Mouse (Mus musculus): Measurements from ENCODE around the gene Smr3a. TPM values are rescaled to one million over a fixed set of nuclear protein-coding genes. Genes with fewer than 3 reads are reported as not detected.

The Smr3a gene
- polyA plus RNA-seq (2012; ENCODE audit: insufficient read depth, insufficient read length, low replicate concordance, missing spikeins): not detected in 2 replicates

DNA sequence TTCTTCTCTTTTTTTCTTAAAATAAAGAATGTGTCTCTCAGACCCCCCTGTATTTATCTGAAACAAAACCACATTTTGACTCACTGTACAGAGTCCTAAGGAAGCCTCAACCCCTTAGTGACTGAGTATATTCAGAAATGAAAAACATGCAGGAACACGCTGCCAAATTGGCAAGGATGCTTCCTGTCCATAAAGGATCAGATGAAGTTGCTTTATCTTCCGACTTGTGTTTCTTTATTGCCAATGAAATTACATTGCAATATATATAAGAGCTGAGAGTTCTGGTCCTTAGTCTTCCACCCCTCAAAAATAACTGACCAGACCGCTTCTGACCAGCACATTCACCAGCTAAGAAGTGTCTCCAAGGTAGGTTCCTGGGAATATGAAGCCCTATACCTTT is at the start of gene Smr3a:
Gene Smr3a, plus strand, starts transcription at position 301 of the 400 bp plus-strand sequence.
- H3K4me1 ChIP-seq (ENCODE audit: control insufficient read depth, insufficient read depth, low read length): no peaks in the 10 kb centered on the region
- H3K4me3 ChIP-seq (ENCODE audit: insufficient read depth, low read depth, low read length): no peak within 1 kb of the TSS
- no peak for TF ChIP-seq CTCF (IDR thresholded peaks at IDR 0.05; ENCODE audit: insufficient read depth, low read depth, low read length)
- no peak for TF ChIP-seq POLR2A (IDR thresholded peaks at IDR 0.05; ENCODE audit: insufficient read depth, low read depth, low read length)
- WGBS: 87% methylated on average over 3 of the region's 3 CpGs
- H3K27ac ChIP-seq (ENCODE audit: insufficient read depth, low read depth, low read length): no peak within 1 kb of the TSS

DNA sequence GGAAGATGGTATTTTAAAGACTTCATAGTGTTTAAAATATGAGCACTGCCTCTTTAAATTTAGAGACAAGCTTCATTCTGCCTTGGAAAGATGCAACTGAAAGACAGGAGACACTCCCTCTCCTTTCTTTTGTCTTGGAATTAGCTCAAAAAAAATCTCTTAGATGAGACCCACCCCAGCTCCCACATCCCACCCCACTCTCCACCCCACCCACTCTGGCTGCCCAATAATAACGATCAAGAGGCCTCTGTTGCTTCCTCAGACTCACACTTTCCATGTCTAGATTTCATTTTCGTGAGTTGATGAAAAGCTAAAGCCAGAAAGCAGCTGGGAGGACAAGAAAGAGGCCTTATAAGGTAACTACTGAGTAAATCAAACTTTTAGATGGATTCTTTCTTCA is 33.1 kb upstream of the Smr3a start, which contains the start of the genes 2310003L06Rik and Gm28434:
Gene 2310003L06Rik, plus strand, starts transcription at position 259 of the 400 bp plus-strand sequence.
Gene Gm28434, plus strand, starts transcription at position 317 of the 400 bp plus-strand sequence.
- Histone ChIP-seq H3K4me1 (ENCODE audit: control insufficient read depth, insufficient read depth, low read length) (no peaks in the 10 kb centered on the region), H3K4me3 (ENCODE audit: insufficient read depth, low read depth, low read length) (no peak within 1 kb of the TSS), H3K27ac (ENCODE audit: insufficient read depth, low read depth, low read length) (no peak within 1 kb of the TSS)
- no peak for TF ChIP-seq CTCF (IDR thresholded peaks at IDR 0.05; ENCODE audit: insufficient read depth, low read depth, low read length)
- TF ChIP-seq POLR2A (IDR thresholded peaks at IDR 0.05; ENCODE audit: insufficient read depth, low read depth, low read length): no peak
- WGBS: 46% methylated on average over 2 of the region's 2 CpGs

DNA sequence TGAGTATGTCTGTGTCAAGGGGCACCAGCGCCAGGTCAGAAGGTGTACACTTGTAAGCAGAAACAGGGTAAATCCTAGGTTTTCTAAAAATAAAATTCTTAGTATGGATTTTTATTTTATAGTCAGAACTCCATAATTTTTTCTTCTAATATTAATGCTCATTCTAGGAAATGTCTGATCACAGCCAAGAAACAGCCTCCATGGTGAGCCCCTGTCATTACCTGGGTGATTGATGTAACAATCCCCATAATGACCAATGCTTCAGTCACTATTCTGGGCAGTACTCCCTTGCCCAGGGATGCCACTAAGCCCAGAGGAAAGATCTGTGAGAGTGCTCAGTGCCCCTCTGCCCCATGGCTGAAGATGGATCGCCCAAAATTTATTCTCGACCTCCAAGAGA is 23.2 kb upstream of the Smr3a start, which contains the start of gene Cabs1:
Gene Cabs1, plus strand, starts transcription at position 301 of the 400 bp plus-strand sequence.
- H3K27ac ChIP-seq (ENCODE audit: insufficient read depth, low read depth, low read length): no peak within 1 kb of the TSS
- WGBS: 85% methylated on average over 3 of the region's 3 CpGs
- no peak within 1 kb of the TSS for H3K4me3 ChIP-seq (ENCODE audit: insufficient read depth, low read depth, low read length)
- TF ChIP-seq CTCF (IDR thresholded peaks at IDR 0.05; ENCODE audit: insufficient read depth, low read depth, low read length) (no peak), POLR2A (IDR thresholded peaks at IDR 0.05; ENCODE audit: insufficient read depth, low read depth, low read length) (no peak)
- H3K4me1 ChIP-seq (ENCODE audit: control insufficient read depth, insufficient read depth, low read length): no peaks in the 10 kb centered on the region

DNA sequence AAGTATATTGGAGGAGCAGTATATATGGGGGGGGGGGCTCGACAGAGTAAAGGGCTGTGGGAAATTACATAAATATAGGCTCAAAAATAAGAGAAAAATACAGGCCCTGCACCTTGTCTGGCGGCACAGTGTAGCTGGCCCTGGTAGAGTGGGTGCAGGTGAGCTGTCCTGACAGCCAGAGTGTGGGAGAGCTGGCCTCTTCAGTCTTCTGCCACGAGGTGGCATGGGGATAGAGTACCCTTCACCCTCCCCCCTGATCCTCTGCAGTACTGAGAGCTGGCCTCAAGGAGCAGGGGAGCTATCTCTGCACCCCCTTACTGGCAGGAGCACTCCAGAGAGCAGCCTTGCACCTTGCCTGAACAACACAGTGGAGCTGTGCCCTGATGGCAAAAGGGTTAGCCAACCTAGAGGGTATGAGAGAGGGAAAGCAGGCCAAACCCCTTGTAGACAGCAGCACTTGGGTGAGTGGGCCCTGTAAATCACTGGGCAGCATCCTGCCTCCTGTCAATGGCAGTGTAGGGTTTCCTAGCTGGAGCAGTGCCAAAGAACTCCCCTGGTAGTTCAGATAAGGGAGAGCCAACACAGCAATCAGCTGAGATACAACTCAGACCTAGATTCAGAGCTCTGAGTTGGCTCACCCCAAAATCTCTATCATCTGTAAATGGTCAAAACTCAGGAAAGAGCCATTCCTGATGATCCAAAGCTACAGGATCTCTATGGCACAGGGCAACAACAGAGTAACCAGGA is 19.7 kb upstream of the Smr3a start:
- H3K4me3 ChIP-seq (ENCODE audit: insufficient read depth, low read depth, low read length): no peak overlapping the region
- WGBS: 60% methylated on average over 3 of the region's 3 CpGs
- no peaks in the 10 kb centered on the region for H3K4me1 ChIP-seq (ENCODE audit: control insufficient read depth, insufficient read depth, low read length)
- H3K27ac ChIP-seq (ENCODE audit: insufficient read depth, low read depth, low read length): no peak overlapping the region
- TF ChIP-seq CTCF (IDR thresholded peaks at IDR 0.05; ENCODE audit: insufficient read depth, low read depth, low read length): no peak

DNA sequence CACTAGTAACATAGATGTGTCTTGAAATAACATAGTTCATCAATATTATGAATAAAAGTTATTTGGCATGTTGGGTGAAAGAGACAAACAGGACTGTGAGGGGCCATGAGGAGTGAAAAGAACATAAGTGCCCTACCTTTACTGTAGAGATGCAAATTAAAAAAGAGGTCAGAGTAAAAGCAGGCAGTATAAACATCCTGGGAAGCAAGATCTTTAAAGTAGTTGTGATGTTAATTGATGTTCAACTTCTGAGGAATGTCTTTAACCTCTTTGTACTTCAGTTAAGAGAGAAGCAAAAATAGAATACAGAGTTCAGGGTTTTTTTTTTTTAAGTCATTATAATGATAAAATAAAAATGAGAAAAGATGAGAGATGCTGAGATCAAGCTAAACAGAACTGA is 2.9 kb downstream of the Smr3a start:
- no peak overlapping the region for H3K4me3 ChIP-seq (ENCODE audit: insufficient read depth, low read depth, low read length)
- no peaks in the 10 kb centered on the region for H3K4me1 ChIP-seq (ENCODE audit: control insufficient read depth, insufficient read depth, low read length)
- no peak overlapping the region for H3K27ac ChIP-seq (ENCODE audit: insufficient read depth, low read depth, low read length)
- TF ChIP-seq POLR2A (IDR thresholded peaks at IDR 0.05; ENCODE audit: insufficient read depth, low read depth, low read length): no peak
- TF ChIP-seq CTCF (IDR thresholded peaks at IDR 0.05; ENCODE audit: insufficient read depth, low read depth, low read length): no peak

Other genes with a start within 250 kb of the Smr3a start
- not detected in 2 replicates for gene Csn1s2a, start 228.0 kb upstream of the Smr3a start, polyA plus RNA-seq (2012; ENCODE audit: insufficient read depth, insufficient read length, low replicate concordance, missing spikeins)
- gene Csn1s2b, start 194.5 kb upstream of the Smr3a start, polyA plus RNA-seq (2012; ENCODE audit: insufficient read depth, insufficient read length, low replicate concordance, missing spikeins): not detected in 2 replicates
- not detected in 2 replicates for gene Prr27, start 176.9 kb upstream of the Smr3a start, polyA plus RNA-seq (2012; ENCODE audit: insufficient read depth, insufficient read length, low replicate concordance, missing spikeins)
- not detected in 2 replicates for gene Odam, start 117.5 kb upstream of the Smr3a start, polyA plus RNA-seq (2012; ENCODE audit: insufficient read depth, insufficient read length, low replicate concordance, missing spikeins)
- gene Csn3, start 77.0 kb upstream of the Smr3a start, polyA plus RNA-seq (2012; ENCODE audit: insufficient read depth, insufficient read length, low replicate concordance, missing spikeins): not detected in 2 replicates
- not detected in 2 replicates for gene 2310003L06Rik, start 33.1 kb upstream of the Smr3a start, polyA plus RNA-seq (2012; ENCODE audit: insufficient read depth, insufficient read length, low replicate concordance, missing spikeins)
- not detected in 2 replicates for gene Gm28434, start 33.0 kb upstream of the Smr3a start, polyA plus RNA-seq (2012; ENCODE audit: insufficient read depth, insufficient read length, low replicate concordance, missing spikeins)
- not detected in 2 replicates for gene Cabs1, start 23.1 kb upstream of the Smr3a start, polyA plus RNA-seq (2012; ENCODE audit: insufficient read depth, insufficient read length, low replicate concordance, missing spikeins)
- gene Smr2, start 84.0 kb downstream of the Smr3a start, polyA plus RNA-seq (2012; ENCODE audit: insufficient read depth, insufficient read length, low replicate concordance, missing spikeins): not detected in 2 replicates
- not detected in 2 replicates for gene Gm11116, start 109.0 kb downstream of the Smr3a start, polyA plus RNA-seq (2012; ENCODE audit: insufficient read depth, insufficient read length, low replicate concordance, missing spikeins)
- not detected in 2 replicates for gene Gm11115, start 151.6 kb downstream of the Smr3a start, polyA plus RNA-seq (2012; ENCODE audit: insufficient read depth, insufficient read length, low replicate concordance, missing spikeins)